Mouse (Mus musculus) megakaryocyte, embryonic 14.5 days (primary cell): ENCODE results near the gene Rfx4. TPM values are rescaled to one million over a fixed set of nuclear protein-coding genes. Genes with fewer than 3 reads are reported as not detected.
A peak's percentile ranks its signal among the peaks of the same experiment; 100 is the strongest.

Experiments
- H3K27me3 ChIP-seq: replicated peaks from 2 replicates; pipeline ENCODE3; 2012; ENCODE audit warnings: inconsistent platforms
- H3K36me3 ChIP-seq: replicated peaks from 2 replicates; pipeline ENCODE3; 2012; ENCODE audit warnings: low read length, inconsistent platforms, mixed read lengths
- H3K4me1 ChIP-seq: 2 replicates; pipeline ENCODE4 v1.6.1; 2012; ENCODE audit warnings: inconsistent platforms
- H3K4me3 ChIP-seq: replicated peaks from 2 replicates; pipeline ENCODE3; 2012; ENCODE audit warnings: moderate library complexity, mild to moderate bottlenecking, inconsistent platforms
- H3K9me3 ChIP-seq: 2 replicates; pipeline ENCODE4 v1.6.1; 2012; ENCODE audit warnings: inconsistent platforms
- FLI1 ChIP-seq: IDR thresholded peaks from 2 replicates; pipeline ENCODE4 v1.6.1; 2012; ENCODE audit warnings: low read length, inconsistent platforms, mixed read lengths
- GATA1 ChIP-seq: IDR thresholded peaks from 3 replicates; pipeline ENCODE4 v1.6.1; 2012; ENCODE audit warnings: mixed read lengths, low read length, inconsistent platforms, borderline replicate concordance
- polyA plus RNA-seq: library from polyadenylated mRNA; stranded (reverse); fragments of >175 nt; gene quantifications from 2 replicates; pipeline ENCODE4 v1.2.3, GENCODE M21; 2012; ENCODE audit warnings: low replicate concordance; ENCODE audit not compliant: insufficient read depth

The Rfx4 gene
- polyA plus RNA-seq, 1 experiment: not detected

DNA sequence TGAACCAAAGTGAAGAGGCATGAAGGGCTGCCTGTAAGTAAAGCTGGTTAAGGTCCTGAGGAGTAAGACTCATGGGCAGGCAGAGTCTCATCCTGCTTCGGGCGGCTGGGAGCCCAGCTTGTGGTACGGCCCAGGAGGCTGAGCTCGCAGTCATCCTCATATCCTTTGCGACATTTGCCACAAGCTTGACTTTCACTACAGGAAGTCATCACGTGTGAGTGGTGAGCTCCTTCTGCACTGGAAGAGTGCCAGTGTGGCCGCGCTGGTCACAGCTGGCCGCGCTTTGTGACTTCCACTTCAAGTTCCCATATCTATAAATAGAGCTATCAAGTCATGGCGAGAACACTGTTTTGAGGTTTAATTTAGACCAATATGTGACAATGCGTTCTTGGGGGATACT is 18.7 kb downstream of the Rfx4 start:
- TF ChIP-seq GATA1: no peak
- no peak for TF ChIP-seq FLI1
- no peaks in the 10 kb centered on the region for H3K36me3 ChIP-seq
- peaks cover 76% of the 10 kb centered on the region for H3K27me3 ChIP-seq
- peaks cover 45% of the 10 kb centered on the region for H3K4me1 ChIP-seq
- H3K4me3 ChIP-seq: peak overlapping the region; percentile 84
- H3K9me3 ChIP-seq: 0 out of 2 replicates have a peak, but pooled peaks cover 3% of the 10 kb centered on the region

DNA sequence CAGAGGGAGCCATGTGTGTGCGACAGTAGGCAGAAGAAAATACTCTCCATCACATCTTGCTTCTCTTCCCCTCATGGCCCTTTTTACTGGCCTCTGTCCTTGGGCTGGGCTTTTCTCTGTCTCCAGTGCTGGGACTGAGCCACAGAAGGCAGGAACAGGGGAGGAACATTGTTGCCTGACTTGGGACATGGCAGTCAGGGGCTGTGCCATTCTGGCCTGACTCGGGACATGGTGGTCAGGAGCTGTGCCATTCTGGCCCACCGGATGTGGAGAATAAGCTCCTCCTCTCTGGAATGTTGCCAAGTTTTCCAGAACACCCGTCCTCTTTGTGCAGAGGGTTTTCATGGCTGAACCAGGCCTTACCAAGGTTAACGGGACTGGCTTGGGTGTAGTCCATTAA is 21.2 kb downstream of the Rfx4 start:
- H3K9me3 ChIP-seq: no peaks in the 10 kb centered on the region
- no peak overlapping the region for H3K4me3 ChIP-seq
- TF ChIP-seq GATA1 (no peak), FLI1 (no peak)
- H3K4me1 ChIP-seq: peaks cover 41% of the 10 kb centered on the region
- no peaks in the 10 kb centered on the region for H3K36me3 ChIP-seq
- H3K27me3 ChIP-seq: peaks cover 75% of the 10 kb centered on the region

DNA sequence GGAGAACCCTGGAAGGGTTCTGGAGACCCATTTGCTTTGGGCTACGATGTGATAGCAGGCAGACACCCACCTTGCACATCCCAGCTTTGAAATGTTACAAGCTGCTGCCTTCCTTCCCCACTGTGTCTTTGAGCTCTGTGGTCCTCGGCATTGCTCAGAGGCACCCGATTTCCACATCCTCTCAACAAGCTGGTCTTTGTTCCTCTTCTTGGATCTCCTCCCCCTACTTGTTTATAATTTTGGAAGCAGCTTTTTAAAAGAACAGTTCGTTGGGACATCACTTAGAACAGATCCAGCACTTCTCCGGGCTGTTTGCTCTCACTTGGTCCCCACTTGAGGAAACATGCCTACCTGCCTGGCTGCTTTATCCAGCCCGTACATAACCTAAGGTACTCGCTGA is 22.1 kb downstream of the Rfx4 start:
- no peaks in the 10 kb centered on the region for H3K36me3 ChIP-seq
- H3K9me3 ChIP-seq: no peaks in the 10 kb centered on the region
- TF ChIP-seq GATA1: no peak
- H3K27me3 ChIP-seq: peaks cover 71% of the 10 kb centered on the region
- peaks cover 33% of the 10 kb centered on the region for H3K4me1 ChIP-seq
- no peak overlapping the region for H3K4me3 ChIP-seq

DNA sequence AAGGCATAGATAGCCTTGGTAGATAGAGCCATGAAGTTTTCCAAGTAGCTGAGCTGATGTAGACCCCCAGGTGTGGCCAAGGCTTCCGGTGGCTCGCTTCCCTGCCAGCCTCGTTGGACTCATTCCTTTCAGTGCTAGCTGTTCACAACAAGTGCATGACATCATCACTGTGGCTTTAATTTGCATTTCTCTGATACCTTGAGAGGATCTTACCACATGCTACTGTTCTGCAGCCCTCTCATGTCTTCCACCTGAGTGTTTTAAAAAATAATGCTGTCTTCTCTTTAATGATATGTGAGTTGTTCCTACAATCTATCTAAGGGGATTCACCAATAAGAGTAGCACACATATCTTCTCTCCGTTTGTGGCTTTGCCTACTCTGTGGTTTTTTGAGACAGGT is 25.0 kb downstream of the Rfx4 start:
- Histone ChIP-seq H3K4me3 (no peak overlapping the region), H3K9me3 (no peaks in the 10 kb centered on the region), H3K27me3 (peaks cover 59% of the 10 kb centered on the region), H3K4me1 (peaks cover 5% of the 10 kb centered on the region; the same call in 1 of the 2 replicates), H3K36me3 (no peaks in the 10 kb centered on the region)
- TF ChIP-seq GATA1: no peak

DNA sequence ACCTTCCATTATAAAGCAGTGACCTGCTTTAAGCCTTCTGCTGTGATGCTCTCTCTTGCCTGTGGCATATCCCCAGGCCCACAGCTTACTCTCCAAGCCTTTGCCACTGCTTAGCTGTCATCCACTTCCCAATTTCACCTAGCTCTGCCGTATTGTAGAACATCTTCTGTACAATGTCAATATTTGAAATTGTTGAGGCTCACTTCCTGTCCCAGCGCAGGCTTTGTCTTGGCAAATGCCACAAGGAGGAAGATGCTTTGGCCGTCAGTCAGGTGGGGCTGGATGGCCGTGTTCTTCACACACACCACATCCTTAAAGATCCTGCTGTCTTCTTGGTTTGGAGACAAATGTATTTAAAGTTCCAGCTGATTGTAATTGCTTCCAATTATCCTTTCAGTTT is 29.5 kb downstream of the Rfx4 start:
- H3K4me1 ChIP-seq: no peaks in the 10 kb centered on the region
- H3K4me3 ChIP-seq: no peak overlapping the region
- no peaks in the 10 kb centered on the region for H3K36me3 ChIP-seq
- peaks cover 12% of the 10 kb centered on the region for H3K9me3 ChIP-seq
- H3K27me3 ChIP-seq: peaks cover 43% of the 10 kb centered on the region
- no peak for TF ChIP-seq GATA1
- TF ChIP-seq FLI1: no peak

DNA sequence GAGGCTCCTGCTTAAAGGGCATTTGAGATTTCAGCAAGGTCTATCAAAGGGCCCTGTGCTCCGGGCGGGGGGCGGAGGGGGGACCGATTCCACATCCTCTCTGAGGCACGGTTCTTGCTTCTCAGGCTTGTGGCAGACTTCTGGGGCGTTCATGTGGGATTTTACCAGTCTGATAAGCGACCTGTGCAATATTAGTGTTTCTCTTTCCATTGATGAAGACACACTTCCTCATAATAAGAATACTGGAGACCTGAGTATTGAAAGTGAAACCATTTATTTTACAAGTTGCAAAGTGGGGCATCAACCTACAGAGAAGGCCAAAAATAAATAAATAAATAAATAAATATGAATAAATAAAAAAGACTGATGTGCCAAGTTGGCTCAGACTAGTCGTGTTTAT is 34.5 kb downstream of the Rfx4 start:
- 0 out of 2 replicates have a peak, but pooled peaks cover 4% of the 10 kb centered on the region for H3K4me1 ChIP-seq
- no peaks in the 10 kb centered on the region for H3K36me3 ChIP-seq
- peaks cover 31% of the 10 kb centered on the region for H3K27me3 ChIP-seq
- no peak overlapping the region for H3K4me3 ChIP-seq
- H3K9me3 ChIP-seq: peaks cover 12% of the 10 kb centered on the region
- TF ChIP-seq FLI1: no peak
- no peak for TF ChIP-seq GATA1

DNA sequence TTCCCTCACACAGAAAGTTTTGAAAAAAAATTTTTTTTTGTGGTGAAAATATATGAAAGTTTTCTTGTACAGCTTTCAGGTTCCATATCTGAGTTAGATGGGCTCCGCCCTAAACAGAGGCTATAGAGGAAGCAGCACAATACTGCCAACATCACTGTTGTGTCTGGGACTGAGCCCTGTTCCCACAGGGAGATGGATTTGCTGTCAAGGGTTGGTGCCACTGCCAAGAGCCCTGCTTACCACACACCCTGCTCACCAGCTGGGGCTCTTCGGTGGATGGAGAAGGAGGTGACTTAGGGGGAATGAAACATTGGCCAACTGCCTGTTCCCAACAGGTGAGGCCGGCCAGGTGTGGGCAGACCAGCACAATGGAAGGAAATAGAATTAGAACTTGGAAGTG is 35.3 kb downstream of the Rfx4 start:
- peaks cover 12% of the 10 kb centered on the region for H3K9me3 ChIP-seq
- TF ChIP-seq GATA1 (no peak), FLI1 (no peak)
- H3K36me3 ChIP-seq: no peaks in the 10 kb centered on the region
- H3K27me3 ChIP-seq: peaks cover 33% of the 10 kb centered on the region
- H3K4me3 ChIP-seq: no peak overlapping the region
- H3K4me1 ChIP-seq: 0 out of 2 replicates have a peak, but pooled peaks cover 4% of the 10 kb centered on the region

DNA sequence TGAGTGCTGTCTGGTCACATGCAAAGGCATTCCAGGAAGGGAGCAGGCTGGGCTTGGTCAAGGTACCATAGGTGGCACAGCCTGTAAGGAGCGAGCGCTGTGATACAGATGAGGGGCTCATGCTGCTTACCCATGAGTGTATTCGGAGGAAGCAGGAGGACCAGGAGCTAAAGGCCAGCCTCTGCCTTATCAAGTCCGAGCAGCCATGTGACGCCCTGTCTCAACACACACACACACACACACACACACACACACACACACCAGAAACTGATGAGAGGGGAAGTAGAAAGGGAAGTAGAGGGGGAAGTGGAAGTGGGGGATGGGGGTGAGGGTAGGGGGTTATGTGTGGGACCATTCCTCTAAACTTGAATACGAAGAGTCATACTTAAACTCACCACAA is 45.7 kb downstream of the Rfx4 start:
- Histone ChIP-seq H3K36me3 (no peaks in the 10 kb centered on the region), H3K4me3 (peak overlapping the region; percentile 65), H3K27me3 (peaks cover 53% of the 10 kb centered on the region), H3K9me3 (no peaks in the 10 kb centered on the region), H3K4me1 (peaks cover 10% of the 10 kb centered on the region)
- TF ChIP-seq FLI1: no peak
- TF ChIP-seq GATA1: no peak

DNA sequence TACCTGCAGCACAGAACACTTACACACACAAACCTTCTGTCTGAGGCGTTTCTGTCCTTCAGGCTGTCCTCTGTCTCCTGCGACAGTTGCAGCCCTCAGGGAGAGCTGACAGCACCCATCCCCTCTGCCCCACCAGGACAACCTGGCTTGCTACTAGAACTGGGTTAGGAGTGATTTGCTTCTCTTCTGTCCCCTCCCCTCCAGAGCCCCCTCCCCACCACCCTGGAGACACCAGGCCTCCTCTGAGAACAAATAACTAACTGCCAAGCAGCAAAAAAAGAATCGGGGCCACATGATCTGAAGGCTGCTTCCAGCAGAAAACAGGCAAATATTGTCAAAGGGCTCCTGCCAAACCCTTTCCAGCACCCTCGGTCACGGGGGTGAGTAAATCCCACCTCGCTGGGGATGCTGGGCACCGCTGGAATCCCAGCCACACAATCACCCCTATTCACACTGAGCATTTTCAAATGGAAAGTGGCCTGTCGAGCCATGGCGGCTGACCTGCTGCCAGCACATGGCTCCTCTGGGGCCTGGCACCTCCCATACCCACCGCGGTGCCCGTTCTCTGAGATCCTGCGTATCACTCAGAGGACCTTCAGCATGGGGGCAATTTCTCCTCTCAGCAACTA is 47.5 kb downstream of the Rfx4 start:
- peaks cover 10% of the 10 kb centered on the region for H3K4me1 ChIP-seq
- H3K4me3 ChIP-seq: no peak overlapping the region
- peaks cover 54% of the 10 kb centered on the region for H3K27me3 ChIP-seq
- no peaks in the 10 kb centered on the region for H3K36me3 ChIP-seq
- no peaks in the 10 kb centered on the region for H3K9me3 ChIP-seq
- TF ChIP-seq GATA1 (no peak), FLI1 (no peak)

DNA sequence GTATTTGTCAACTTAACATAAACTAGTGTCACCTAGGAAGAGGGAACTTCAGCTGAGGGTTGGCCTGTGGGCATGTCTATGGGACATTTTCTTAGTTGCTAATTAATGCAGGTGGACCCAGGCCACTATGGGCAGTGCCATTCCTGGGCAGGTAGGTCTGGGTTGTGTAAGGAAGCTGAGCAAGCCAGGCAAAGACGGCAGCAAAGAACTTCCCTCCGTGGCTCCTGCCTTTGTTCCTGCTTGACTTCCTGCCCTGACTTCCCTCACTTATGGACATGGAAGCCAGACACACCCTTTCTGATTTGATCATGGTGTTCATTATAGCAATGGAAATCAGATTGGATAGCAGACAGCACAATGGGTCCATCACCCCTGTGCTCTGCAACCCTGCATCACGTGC is 49.7 kb downstream of the Rfx4 start:
- Histone ChIP-seq H3K9me3 (no peaks in the 10 kb centered on the region), H3K4me1 (peaks cover 10% of the 10 kb centered on the region), H3K36me3 (no peaks in the 10 kb centered on the region), H3K27me3 (peaks cover 47% of the 10 kb centered on the region), H3K4me3 (no peak overlapping the region)
- no peak for TF ChIP-seq FLI1
- TF ChIP-seq GATA1: no peak

DNA sequence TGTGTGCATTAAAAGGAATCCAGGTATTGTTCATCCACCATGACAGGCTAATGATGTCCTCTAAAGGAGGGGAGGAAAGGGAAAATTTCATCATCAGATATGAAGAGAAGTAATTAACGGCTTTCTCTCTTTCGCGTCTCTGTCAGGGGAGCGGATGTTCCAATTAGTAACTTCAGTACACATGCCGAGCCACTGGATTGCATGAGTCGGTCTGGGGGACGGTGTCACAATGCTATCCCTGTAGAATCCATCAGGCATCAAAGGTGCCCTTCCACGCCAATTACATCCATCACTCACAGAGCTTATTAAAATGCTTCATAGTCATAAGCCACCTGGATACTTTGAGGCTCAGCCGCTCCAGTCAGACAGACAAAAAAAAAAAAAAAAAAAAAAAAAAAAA is 51.3 kb downstream of the Rfx4 start:
- H3K4me1 ChIP-seq: 0 out of 2 replicates have a peak, but pooled peaks cover 3% of the 10 kb centered on the region
- H3K4me3 ChIP-seq: no peak overlapping the region
- no peaks in the 10 kb centered on the region for H3K36me3 ChIP-seq
- TF ChIP-seq GATA1: no peak
- no peak for TF ChIP-seq FLI1
- peaks cover 40% of the 10 kb centered on the region for H3K27me3 ChIP-seq
- H3K9me3 ChIP-seq: no peaks in the 10 kb centered on the region
